Mouse (Mus musculus) B cell, adult 2 months (primary cell): ENCODE measurements around the gene Clasp2.
"Not testable (repeated sequence)": the region's sequence is repeated elsewhere in the genome, so short reads cannot be mapped to it uniquely, and the experiment has no call there.

ENCODE experiments used
- DNase-seq, 2 experiments: peaks; one replicate each; pipeline ENCODE4 v3.0.0; 2022

The Clasp2 gene

GRCm38 (mm10) chr9:113741108-113741636 is at the start of gene Clasp2:
TSS of gene Clasp2 (plus strand) at chr9:113741473.
- DNase-seq, result peak; percentile 84 to 88

DNA sequence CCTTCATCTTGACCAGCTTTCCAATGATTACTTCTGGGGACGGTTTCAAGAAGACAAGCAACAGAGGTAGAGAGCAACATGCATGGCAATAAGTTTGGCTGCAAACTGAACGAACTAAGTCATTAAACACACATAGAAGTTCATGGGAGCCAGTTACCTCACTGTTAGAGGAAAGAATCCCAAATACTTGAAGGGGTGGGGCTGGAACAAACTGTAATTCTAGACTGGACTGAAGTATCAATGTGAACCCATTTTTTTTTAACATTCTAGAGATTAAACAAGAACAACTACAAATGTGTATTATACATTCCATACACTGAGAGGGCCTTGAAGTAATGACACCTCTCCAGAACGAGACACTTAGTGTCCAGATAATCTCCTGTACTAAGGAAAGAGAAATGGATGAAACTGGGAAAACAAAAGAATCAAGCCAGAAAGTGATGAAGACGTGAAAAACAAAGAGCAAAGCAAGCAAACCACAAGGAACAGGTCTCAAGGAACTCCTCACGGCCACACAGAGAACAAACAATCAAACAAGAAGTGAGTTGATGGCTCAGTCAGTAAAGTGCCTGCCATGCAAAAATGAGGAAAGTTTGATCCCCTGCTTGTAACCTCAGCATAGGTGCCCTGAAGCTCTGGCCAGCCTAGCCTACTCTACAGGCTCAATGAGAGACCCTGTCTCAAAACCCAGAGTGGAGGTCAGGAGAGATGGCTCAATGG is 39.7 kb upstream of the Clasp2 start:
- DNase-seq, result no peak

GRCm38 (mm10) chr9:113706108-113706507 is 35.2 kb upstream of the Clasp2 start:
- no peak for DNase-seq

GRCm38 (mm10) chr9:113706841-113707240 is 34.4 kb upstream of the Clasp2 start:
- no peak for DNase-seq

GRCm38 (mm10) chr9:113707481-113708360 is 33.6 kb upstream of the Clasp2 start, which contains the start of gene Pdcd6ip:
TSS of gene Pdcd6ip (minus strand) at chr9:113708259.
- peak; percentile 94 to 95 for DNase-seq

- DNase-seq, result no peak
Measured at GRCm38 (mm10) chr9:113708361-113709280, 32.7 kb upstream of the Clasp2 start.

GRCm38 (mm10) chr9:113710871-113711270 is 30.4 kb upstream of the Clasp2 start:
- DNase-seq, result no peak

GRCm38 (mm10) chr9:113719063-113719462 is 22.2 kb upstream of the Clasp2 start:
- peak in 1 of 2 experiments; percentile 21 for DNase-seq

- DNase-seq, result no peak
Measured at GRCm38 (mm10) chr9:113724646-113725045, 16.6 kb upstream of the Clasp2 start.

- not testable (repeated sequence) for DNase-seq
Measured at GRCm38 (mm10) chr9:113725609-113726008, 15.7 kb upstream of the Clasp2 start.

GRCm38 (mm10) chr9:113726131-113726530 is 15.1 kb upstream of the Clasp2 start:
- DNase-seq, result no peak

DNA sequence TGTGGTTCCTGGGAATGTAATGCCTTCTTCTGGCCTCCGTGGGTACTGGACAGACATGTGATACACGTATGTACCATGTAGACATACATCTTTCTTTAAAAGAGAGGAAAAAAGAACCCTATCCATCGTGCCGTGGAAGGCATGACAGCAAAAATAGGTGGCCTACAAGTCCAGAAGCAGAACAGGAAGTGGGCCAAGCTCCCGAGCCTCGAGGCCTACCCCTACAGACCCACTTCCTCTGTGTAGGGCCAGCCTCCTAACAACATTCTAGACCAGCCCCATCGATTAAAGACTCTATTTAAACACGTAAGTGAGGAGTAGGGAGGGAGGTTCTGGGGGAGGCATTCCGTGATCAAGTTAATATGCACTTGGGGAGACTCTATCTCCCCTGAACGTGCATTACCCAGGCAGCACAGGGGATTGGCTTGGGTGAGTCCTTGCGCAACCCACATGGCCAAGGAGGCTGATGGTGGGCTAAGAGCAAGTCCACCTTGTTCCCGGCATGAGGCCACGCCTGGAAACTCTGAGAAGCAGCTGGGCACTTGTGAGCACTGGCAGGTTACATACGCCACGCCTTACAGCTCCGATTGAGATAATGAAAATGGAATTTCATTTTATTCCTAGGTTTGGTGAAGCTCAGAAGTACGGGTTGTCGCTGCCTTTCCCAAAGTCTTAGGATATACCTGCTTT is 14.1 kb upstream of the Clasp2 start:
- DNase-seq, result no peak

DNA sequence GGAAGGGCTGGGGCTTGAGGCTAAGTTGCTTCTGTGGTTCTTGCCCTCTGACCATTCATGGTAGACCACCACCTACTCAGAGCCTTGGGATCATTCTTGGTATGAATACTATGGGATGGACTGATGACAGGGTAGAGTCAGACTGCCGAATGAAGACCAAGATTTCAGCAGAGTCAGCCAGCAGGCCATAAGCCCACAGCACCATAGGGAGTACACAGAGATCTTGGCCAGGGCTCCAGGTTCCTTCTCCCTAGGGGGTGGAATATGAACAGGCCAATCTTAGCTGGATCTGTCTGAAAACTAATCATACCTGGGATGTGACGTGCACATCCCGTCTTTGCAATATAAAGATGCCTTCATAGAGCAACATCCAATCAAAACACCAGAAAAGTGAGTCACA is 9.7 kb upstream of the Clasp2 start:
- no peak for DNase-seq

DNA sequence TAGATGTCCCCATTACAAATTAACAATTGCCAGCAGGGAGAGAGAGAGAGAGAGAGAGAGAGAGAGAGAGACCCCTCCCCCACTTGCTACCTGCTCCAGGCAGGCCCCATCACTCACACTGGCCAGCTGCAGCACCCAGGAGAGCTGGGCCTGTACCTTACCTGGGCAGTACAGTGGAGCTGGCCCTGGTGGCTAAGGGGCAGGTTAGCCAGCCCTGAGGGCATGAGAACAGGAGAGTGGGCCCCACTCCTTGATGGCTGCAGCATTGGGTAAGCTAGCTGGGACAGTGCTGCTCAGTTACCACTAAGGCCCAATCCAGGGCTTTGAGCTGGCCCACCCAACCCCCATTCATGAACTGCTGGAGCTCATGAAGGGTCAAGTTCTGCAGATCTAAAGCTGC is 5.4 kb upstream of the Clasp2 start:
- DNase-seq, result no peak

- DNase-seq, result no peak
Measured at GRCm38 (mm10) chr9:113738021-113738420, 3.3 kb upstream of the Clasp2 start.

- DNase-seq, result no peak
Measured at GRCm38 (mm10) chr9:113738941-113739340, 2.3 kb upstream of the Clasp2 start.

GRCm38 (mm10) chr9:113741637-113742137 is 414 bp downstream of the Clasp2 start:
- peak; percentile 69 to 78 for DNase-seq

DNA sequence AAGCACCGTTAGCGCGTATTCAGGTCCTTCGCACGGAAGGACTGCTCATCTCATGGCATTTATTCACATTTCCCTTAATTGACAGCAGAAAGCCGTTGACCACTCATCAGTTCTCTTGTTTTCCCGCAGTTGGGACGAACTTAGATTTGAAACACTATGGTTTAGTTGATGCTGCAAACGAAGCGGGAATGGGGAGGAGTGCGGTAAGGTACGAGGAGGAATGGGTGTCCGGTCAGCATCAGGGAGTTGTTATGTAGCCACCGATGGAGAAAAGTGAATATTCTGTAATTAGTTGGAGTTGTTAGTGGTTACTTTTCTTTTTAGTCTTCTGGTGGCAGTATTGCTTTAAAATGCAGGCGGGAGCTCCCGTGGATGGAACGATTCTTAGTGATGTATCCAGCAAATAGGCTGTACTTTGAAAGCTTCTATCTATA is 1.1 kb downstream of the Clasp2 start:
- peak; percentile 23 to 31 for DNase-seq

DNA sequence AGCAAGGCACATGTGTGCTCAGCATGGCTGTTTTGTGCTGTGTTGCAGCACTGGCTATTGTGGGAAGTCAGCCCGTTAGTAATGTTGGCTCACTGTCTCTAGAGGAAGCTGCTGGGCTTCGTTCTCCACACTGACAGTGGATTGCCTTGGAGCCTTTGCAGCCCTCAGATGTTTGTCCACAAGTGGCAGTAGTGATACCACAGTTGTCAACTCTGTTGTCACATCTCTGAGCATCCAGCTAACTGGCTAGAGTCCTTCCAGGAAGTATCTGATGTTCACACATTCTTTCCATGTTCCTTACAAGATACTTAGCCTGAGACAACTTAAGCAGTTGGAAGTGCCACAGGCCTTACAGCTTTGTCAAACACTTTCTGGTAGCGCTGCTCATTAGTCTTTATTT is 2.0 kb downstream of the Clasp2 start:
- no peak for DNase-seq

GRCm38 (mm10) chr9:113749356-113749755 is 8.1 kb downstream of the Clasp2 start:
- no peak for DNase-seq

- no peak for DNase-seq
Measured at GRCm38 (mm10) chr9:113755888-113756719, 14.8 kb downstream of the Clasp2 start.
